Comparison of ENCODE assay signal across 8 mouse cellular contexts in the genomic region with DNA sequence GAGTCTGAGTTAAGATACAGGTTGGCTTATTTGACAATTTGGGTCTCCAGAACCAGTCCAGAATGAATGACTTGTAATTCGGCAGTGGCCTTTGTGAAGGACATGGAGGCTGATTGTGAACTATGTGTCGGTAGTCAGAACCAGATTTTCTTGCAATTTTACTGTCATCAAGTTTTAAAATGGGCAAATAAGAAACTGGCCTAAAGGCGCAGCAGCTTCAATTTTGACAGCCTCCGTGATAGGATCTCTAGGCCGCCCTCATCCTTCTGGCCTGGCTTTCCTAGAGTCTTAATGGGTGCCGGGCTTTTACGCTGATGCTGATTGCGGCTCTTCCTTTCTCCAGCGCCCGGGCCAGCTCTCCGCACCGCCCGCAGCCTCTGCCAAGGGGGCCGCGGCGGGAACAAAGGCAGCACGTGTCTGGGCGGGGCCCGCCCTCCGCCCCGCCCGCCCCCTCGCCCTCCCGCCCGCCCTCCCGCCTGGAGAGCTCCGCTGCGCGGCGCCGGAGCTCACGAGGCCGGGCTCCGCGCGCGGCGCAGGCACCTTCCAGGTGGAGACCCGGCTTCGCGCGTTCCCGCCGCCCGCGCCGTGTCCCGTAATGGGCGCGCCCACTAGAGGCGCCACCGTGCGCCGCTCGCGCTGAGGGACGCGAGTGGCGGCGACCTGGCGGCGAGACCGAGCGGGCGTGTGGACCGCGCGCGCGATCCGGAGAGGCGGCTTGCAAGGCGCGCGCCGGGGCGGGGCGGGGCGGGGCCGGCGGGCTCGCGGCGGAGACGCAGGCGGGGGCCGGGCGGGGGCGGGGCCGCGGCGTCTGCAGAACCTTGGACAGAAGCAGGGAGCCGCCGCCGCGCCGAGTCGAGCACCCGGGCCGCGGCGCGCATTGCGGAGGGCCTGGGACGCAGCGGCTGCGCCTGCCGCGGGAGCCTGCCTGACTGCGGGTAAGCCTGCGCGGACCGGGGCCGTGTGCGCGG. TPM values are rescaled to one million over a fixed set of nuclear protein-coding genes. Genes with fewer than 3 reads are reported as not detected.
DNase-seq lines count a peak whose midpoint lies in the region; ATAC-seq lines count a peak whose summit lies in the region.

A gene (plus strand): TSS at position 802 of the 968 bp plus-strand sequence.

- DNase-seq in R1 (ENCODE audit: low read depth, low spot score), result peak; percentile 80
- peak; percentile 96 for DNase-seq in cerebellum, adult 9-11 months
- peak in 1 of 2 experiments; percentile 91 for DNase-seq in frontal cortex, adult 2 months (ENCODE audit: extremely low spot score in 1 of 2, low spot score in 1 of 2)
- peak; percentile 95 for DNase-seq in hindbrain, embryonic 11.5 days (ENCODE audit: low spot score)
- DNase-seq in layer of hippocampus, postnatal 14 days (ENCODE audit: low spot score in 2 of 2), result peak; percentile 91 to 94
- peak; percentile 89 for DNase-seq in lung, postnatal 10 days
- peak; percentile 88 for DNase-seq in ovary, postnatal 36 days (ENCODE audit: low spot score)
- DNase-seq in thymus, postnatal 14 days, result peak; percentile 96

- ATAC-seq in hindbrain, embryonic 11.5 days (ENCODE audit: low FRiP score), result peak; percentile 91

- H3K4me3 ChIP-seq in hindbrain, embryonic 11.5 days (ENCODE audit: low read depth, low read length), result peak within 1 kb of the TSS; percentile 86

- H3K27ac ChIP-seq in hindbrain, embryonic 11.5 days (ENCODE audit: low read depth, low read length), result peak within 1 kb of the TSS; percentile 92

- no peaks in the 10 kb centered on the region for H3K36me3 ChIP-seq in hindbrain, embryonic 11.5 days (ENCODE audit: control insufficient read depth, insufficient read depth, low read length)

- WGBS in hindbrain, embryonic 11.5 days, result 1% methylated on average over 26 of the region's 116 CpGs

- peak within 1 kb of the TSS; percentile 93 for H3K4me2 ChIP-seq in hindbrain, embryonic 11.5 days (replicated peaks; ENCODE audit: low read depth, low read length)

- peak within 1 kb of the TSS; percentile 96 for H3K9ac ChIP-seq in hindbrain, embryonic 11.5 days (ENCODE audit: low read depth, low read length)

- H3K9me3 ChIP-seq in hindbrain, embryonic 11.5 days (ENCODE audit: control insufficient read depth, low read length), result no peaks in the 10 kb centered on the region

- peaks cover 4% of the 10 kb centered on the region; the same call in 1 of the 2 replicates for H3K4me1 ChIP-seq in hindbrain, embryonic 11.5 days (replicated peaks; ENCODE audit: control insufficient read depth, insufficient read depth, low read length)

- H3K27me3 ChIP-seq in hindbrain, embryonic 11.5 days (ENCODE audit: control insufficient read depth, insufficient read depth, low read length), result peaks cover 10% of the 10 kb centered on the region

RNA-seq across cellular contexts. Expression of the gene that starts here (rescaled TPM):
- polyA plus RNA-seq in frontal cortex, adult 2 months (2012; rRNA removed), result 242 and 258 TPM in 2 replicates
- polyA plus RNA-seq in hindbrain, embryonic 11.5 days (2014; fragmentation: Nextera tagmentation; extraction: Ambion mirVana), result 21.5 and 23.7 TPM in 2 replicates
- 100 to 1,000 TPM; 233 to 258 TPM for total RNA-seq in layer of hippocampus, postnatal 14 days (2021)
